Mouse (Mus musculus) left cerebral cortex, postnatal 25 days (tissue): ENCODE results near the gene Gadd45a. TPM values are rescaled to one million over a fixed set of nuclear protein-coding genes. Genes with fewer than 3 reads are reported as not detected.
"Not testable (repeated sequence)": the region's sequence is repeated elsewhere in the genome, so short reads cannot be mapped to it uniquely, and the experiment has no call there.

Source experiments
- DNase-seq, 2 experiments: peaks; one replicate each; pipeline ENCODE4 v3.0.0; 2022; ENCODE audit warnings: low spot score in 2 of 2, mixed read lengths in 1 of 2
- intact Hi-C: fragments of 180-260 bp; cut with DNase I; formaldehyde crosslinking; loops from one replicate; pipeline ENCODE4 v1.15.1; 2025
- total RNA-seq, 2 experiments: library from RNA; stranded (reverse); gene quantifications; 2 replicates each; pipeline ENCODE4 v1.2.3; 2021

Gadd45a gene
- total RNA-seq, 2 experiments from 2014 or later = 7.4 to 11.0 TPM

GRCm38 (mm10) chr6:67049695-67050038 is 12.4 kb upstream of the Gadd45a start:
- intact Hi-C loops = no loop called here
- no peak for DNase-seq

GRCm38 (mm10) chr6:67048880-67049694 is 11.8 kb upstream of the Gadd45a start:
- intact Hi-C loops = no loop called here
- no peak for DNase-seq

- no peak for DNase-seq
- intact Hi-C loops = no loop called here
Observed at GRCm38 (mm10) chr6:67048052-67048691, 10.9 kb upstream of the Gadd45a start.

- intact Hi-C loops = no loop called here
- no peak for DNase-seq
Observed at GRCm38 (mm10) chr6:67046937-67047336, 9.7 kb upstream of the Gadd45a start.

DNA sequence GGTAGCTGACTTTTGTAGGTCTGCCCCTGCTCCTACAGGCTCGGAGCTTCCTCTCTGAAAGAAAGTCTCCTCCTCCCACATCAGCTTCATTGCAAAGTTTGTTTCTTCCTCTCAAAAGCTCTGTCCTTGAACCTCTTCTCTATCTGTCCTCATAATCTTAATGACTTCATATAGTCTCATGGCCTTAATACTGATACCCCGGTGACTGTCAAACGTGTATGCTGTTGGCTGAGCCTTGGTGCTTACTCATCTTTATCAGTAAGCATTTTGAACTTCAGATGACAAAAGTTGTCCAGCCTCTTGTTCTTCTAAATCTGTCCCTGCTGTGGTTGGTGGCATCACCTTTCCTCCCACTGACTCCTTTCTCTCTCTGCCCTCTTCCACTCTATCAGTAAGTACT is 8.2 kb upstream of the Gadd45a start:
- no peak for DNase-seq
- intact Hi-C loops = no loop called here

GRCm38 (mm10) chr6:67040904-67041410 is 3.7 kb upstream of the Gadd45a start:
- peak in 1 of 2 experiments; percentile 9 for DNase-seq
- intact Hi-C loops = no loop called here

- DNase-seq = no peak
- intact Hi-C loops = loop anchor here (5.0 to 10.0 kb wide), 2 partner anchors 144 to 197 kb away; partner anchors contain the start of gene Gng12
Observed at GRCm38 (mm10) chr6:67038964-67039363, 1.7 kb upstream of the Gadd45a start.

DNA sequence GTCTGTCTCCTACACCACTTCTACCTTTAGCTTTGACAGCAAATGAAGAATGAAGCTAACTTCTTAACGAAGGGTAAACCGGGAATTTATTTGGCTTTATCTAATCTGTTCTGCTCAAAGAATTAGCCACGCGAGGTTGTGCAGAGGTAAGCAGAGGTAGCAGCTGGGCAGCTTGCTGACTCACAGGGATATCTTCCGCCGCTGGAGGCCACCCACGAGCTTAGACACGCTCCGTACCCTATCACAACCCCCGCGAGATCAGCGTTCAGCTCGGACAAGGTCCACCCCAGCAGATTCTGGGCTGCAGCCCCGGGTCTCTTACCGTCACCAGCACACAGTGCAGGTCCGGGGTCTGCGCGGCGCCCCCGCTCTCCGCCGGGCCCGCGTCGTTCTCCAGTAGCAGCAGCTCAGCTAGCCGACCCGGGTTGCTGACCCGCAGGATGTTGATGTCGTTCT is 873 bp downstream of the Gadd45a start:
- peak; percentile 76 to 81 for DNase-seq
- intact Hi-C loops = loop anchor here (2.0 to 10.0 kb wide), 4 partner anchors 72 to 194 kb away; partner anchors contain the start of gene Gng12

DNA sequence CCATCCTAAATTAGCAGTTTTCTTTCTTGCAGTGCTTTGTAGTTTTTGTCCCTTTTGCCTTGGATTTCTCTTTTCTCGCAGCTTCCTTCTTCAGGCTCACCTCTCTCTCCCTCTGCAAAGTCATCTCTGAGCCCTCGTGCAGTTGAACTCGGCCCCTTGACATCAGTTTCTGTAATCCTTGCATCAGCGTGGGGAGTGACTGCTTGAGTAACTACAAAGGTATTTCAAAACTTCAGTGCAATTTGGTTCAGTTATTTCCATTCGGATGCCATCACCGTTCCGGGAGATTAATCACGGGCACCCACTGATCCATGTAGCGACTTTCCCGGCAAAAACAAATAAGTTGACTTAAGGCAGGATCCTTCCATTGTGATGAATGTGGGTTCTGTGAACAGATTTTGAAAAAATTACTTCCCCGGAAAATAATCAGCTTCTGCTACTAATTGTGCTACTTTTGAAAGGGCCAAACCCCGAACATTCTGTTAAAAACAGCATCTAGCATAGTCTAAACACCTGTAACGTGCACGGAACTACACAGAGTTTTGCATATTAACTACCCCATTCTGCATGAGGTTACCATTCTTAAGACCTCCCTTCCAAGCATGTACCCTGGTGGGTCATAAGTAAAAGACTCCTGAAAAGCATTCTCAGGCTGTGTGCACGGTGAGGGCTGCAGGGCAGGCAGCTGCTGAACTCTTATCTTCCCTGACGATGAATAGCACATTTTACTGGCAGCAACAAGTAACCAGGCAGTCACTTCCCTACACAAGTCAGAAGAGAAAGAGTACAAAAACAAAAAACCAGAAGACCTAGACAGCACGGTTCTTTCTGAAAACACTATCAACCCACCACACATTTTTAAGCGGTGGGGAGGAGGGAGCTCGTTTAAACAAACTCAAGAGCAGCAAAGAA is 1.6 kb downstream of the Gadd45a start:
- no peak for DNase-seq
- intact Hi-C loops = loop anchor here (2.0 to 10.0 kb wide), 4 partner anchors 71 to 193 kb away; partner anchors contain the start of gene Gng12

DNA sequence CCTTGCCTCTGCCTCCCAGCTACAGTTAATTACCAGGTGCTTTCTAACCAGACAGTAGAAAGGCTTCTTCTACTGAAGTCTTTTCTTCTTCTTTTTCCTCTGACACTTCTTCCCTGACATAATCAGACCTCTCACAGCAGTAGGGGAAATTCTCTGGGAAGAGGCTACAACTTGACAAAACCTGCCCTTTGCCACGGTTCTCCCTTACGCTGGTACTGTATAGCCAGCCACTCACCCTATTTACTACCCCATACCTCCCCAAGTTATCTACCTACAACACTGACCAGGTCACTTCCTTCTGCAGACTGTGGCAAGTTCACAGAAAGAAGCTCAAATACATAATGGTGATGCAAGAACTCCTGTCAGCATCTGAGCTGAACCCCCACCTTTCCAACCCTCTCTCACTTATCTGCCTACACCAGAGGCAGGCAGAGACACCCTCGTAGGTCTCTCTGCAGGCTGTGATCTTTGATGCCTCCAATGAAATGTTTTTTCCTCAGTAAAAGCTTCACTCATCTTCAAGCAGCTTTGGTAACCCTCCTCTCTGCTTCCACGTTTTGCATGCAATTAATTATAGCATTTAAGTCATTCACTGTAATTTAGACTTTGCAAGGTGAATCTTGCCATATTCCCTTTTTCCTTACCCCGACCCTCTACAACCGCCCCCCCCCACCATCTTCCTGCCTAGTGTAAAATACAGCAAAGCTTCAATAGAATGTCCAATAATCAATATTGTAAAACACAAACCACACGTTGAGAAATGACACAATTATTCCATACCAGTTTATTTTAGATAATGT is 2.7 kb downstream of the Gadd45a start:
- intact Hi-C loops = loop anchor here (5.0 to 10.0 kb wide), 2 partner anchors 140 to 192 kb away; partner anchors contain the start of gene Gng12
- no peak for DNase-seq

DNA sequence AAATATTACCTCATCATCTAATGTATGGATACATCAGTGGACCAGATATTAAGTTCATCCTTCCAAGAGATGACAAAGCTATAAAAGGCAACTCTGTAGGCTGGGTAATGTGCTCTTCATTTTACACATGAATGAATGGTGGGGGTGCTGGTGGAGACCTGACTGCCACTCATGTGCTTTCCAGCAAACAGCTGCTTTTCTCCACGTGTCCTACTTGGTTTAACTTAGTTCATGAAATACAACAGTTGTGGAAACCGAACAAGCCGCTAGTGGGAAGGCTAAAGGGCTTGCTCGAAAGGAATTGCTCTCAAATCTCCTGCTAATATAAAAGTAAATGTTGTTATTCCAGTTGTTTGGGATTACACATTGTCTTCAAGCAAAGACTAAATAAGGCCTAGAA is 3.7 kb downstream of the Gadd45a start:
- intact Hi-C loops = loop anchor here (10.0 kb wide), 1 partner anchor 139 kb away; the partner anchor contains the start of gene Gng12
- no peak for DNase-seq

- DNase-seq = not testable (repeated sequence)
- intact Hi-C loops = loop anchor here (10.0 kb wide), 1 partner anchor 138 kb away; the partner anchor contains the start of gene Gng12
Observed at GRCm38 (mm10) chr6:67032972-67033371, 4.3 kb downstream of the Gadd45a start.

GRCm38 (mm10) chr6:67032551-67032950 is 4.7 kb downstream of the Gadd45a start:
- DNase-seq = not testable (repeated sequence)
- intact Hi-C loops = loop anchor here (10.0 kb wide), 1 partner anchor 138 kb away; the partner anchor contains the start of gene Gng12

DNA sequence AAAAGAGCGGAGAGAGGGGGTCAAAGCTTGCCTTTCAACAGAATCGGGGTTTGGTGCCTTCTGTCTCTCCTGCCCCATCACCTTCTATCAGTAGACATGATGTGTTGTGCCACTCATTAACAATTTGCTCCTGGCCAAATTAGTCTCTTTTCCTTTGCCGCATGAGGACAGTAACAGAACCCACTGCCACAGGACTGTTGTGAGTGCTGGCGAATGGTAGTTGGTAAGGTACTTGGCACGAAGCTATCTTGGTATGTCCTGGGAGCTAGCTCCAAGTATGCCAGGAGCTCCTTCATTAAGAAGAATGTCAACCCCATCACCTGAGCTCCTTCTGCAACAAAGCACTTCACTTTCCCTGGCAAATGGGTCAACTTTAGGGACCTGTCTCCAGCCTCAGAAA is 6.4 kb downstream of the Gadd45a start:
- DNase-seq = no peak
- intact Hi-C loops = loop anchor here (10.0 kb wide), 1 partner anchor 136 kb away; the partner anchor contains the start of gene Gng12

DNA sequence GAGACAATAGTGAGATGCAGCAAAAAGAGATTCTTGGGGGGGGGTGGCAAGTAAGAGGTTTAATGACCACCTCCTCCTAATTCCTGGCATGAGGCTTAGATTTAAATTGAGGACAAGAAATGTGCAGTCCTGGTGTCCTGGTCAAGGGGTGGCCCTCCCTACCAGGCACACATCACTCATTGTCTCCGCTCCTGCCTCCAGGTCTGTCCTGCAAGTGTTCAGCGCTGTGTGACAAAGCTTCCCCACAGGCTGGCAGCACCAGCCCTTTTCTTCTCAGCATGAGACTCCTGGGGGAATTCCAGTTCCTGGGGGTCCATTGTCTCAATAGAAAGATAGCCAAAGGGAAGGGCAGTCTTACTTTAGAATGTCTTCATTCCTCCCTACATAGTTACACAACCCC is 6.8 kb downstream of the Gadd45a start:
- intact Hi-C loops = loop anchor here (10.0 kb wide), 1 partner anchor 136 kb away; the partner anchor contains the start of gene Gng12
- no peak for DNase-seq

DNA sequence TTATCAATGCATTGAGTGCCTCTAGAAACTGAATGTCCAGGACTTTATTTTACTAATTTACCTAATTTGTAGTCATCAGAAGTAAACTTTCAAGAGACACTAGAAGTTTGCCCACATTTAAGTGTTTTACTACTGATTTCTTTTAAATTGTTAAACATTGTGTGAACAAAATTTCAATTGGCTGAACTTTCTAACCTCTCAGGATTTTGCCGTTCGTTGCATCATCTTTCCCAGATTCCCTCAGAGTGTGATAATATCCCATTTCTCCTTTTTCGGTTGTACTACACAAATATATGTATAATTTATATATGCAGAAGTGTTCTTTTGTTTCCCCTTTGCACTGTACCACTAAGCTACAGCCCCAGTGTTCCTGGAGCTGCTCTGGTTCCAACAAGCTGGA is 7.3 kb downstream of the Gadd45a start:
- no peak for DNase-seq
- intact Hi-C loops = loop anchor here (10.0 kb wide), 1 partner anchor 135 kb away; the partner anchor contains the start of gene Gng12

DNA sequence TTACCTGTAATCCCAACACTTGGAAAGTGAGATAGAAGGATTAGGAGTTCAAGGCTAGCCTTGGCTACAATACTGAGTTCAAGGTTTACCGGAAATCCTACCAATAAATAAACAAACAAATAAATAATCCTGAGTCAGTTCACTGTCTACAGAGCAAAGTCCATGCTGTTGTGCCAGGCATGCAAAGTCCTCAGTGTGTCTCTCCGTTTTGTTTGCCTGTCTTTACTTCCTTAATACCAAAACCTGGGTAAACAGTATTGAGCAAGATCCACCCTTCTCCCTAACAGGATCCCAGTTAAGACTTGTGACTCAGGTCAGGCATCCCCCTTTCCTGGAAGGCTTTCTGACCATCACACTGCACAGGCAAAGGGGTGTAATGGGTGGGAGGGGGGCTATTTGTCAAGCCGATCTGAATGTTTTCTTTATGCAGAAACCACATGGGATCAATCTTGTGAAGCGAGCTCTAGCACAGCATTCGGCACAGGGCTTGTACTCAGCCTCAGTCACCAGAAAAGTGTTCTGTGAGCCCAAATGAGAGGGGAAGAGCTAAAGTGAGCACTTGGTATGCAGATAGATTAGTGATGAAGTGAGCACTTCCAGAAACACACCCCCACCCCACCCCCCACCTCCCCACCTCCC is 7.8 kb downstream of the Gadd45a start:
- intact Hi-C loops = no loop called here
- no peak for DNase-seq
